12 mouse cellular contexts compared by ENCODE assay signal in the genomic region with DNA sequence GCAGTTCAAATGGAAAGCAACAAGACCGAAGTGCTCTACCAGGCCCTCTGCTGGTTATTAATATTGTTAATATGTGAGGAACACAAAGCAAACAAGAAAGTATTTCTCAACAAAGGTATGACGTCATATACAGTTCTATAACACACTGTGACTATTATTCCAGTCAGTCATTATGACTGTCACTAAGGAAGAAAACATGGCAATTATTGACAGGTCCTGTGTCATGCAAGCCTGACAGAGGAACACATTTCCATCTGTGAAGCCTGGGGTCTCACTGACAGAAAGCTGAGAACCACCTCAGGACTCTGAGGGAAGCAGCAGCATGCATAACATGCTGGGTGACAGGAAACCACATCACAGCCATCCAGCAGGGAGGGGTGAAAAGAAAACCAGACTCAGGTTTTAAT. TPM values are rescaled to one million over a fixed set of nuclear protein-coding genes. Genes with fewer than 3 reads are reported as not detected.
DNase-seq lines count a peak whose midpoint lies in the region; ATAC-seq and TF ChIP-seq lines count a peak whose summit lies in the region.
"Had no signal": no experiment of that assay in that cellular context is flagged by ENCODE, and none has a peak within 500 bp of the region (broad histone marks: within the 10 kb centered on the region; RNA-seq: fewer than 3 reads in every experiment).

No protein-coding gene starts in this region.

- no peaks in the 10 kb centered on the region for H3K9me3 ChIP-seq in hindbrain, embryonic 16.5 days (ENCODE audit: control insufficient read depth, low read length)
- no peaks in the 10 kb centered on the region for H3K9me3 ChIP-seq in hindbrain, embryonic 14.5 days (ENCODE audit: control insufficient read depth, low read length)
- no peaks in the 10 kb centered on the region for H3K9me3 ChIP-seq in midbrain, postnatal 0 days (ENCODE audit: low read length)

- TF ChIP-seq CTCF in spleen, adult 2 months (IDR thresholded peaks at IDR 0.05; ENCODE audit: extremely low read depth, insufficient read depth, insufficient read length, insufficient replicate concordance), result no peak
- TF ChIP-seq CTCF in midbrain, postnatal 0 days (IDR thresholded peaks at IDR 0.05), result peak; percentile 66

- H3K4me2 ChIP-seq in hindbrain, embryonic 16.5 days (ENCODE audit: low read length), result no peak overlapping the region
- no peak overlapping the region for H3K4me2 ChIP-seq in hindbrain, embryonic 14.5 days (replicated peaks)
- H3K4me2 ChIP-seq in midbrain, postnatal 0 days (ENCODE audit: low read depth, low read length, poor library complexity, severe bottlenecking), result no peak overlapping the region

- H3K4me3 ChIP-seq in hindbrain, embryonic 16.5 days (ENCODE audit: low read length), result no peak overlapping the region
- H3K4me3 ChIP-seq in hindbrain, embryonic 14.5 days (replicated peaks; ENCODE audit: low read length), result no peak overlapping the region
- H3K4me3 ChIP-seq in spleen, adult 2 months (ENCODE audit: extremely low read depth, insufficient read depth, insufficient read length), result no peak overlapping the region
- no peak overlapping the region for H3K4me3 ChIP-seq in midbrain, postnatal 0 days (ENCODE audit: low read depth, low read length)

- no peaks in the 10 kb centered on the region for H3K27me3 ChIP-seq in hindbrain, embryonic 16.5 days (replicated peaks; ENCODE audit: control insufficient read depth, insufficient read depth, low read length)
- H3K27me3 ChIP-seq in hindbrain, embryonic 14.5 days (ENCODE audit: control insufficient read depth, insufficient read depth, low read length), result no peaks in the 10 kb centered on the region
- no peaks in the 10 kb centered on the region for H3K27me3 ChIP-seq in spleen, adult 2 months (ENCODE audit: control insufficient read depth, insufficient read depth, low read length)
- no peaks in the 10 kb centered on the region for H3K27me3 ChIP-seq in midbrain, postnatal 0 days (ENCODE audit: insufficient read depth, low read length)

- no peak overlapping the region for H3K9ac ChIP-seq in hindbrain, embryonic 16.5 days (ENCODE audit: low read depth, low read length)
- no peak overlapping the region for H3K9ac ChIP-seq in hindbrain, embryonic 14.5 days
- H3K9ac ChIP-seq in midbrain, postnatal 0 days (replicated peaks; ENCODE audit: low read length, poor library complexity, severe bottlenecking), result no peak overlapping the region

- 78% methylated on average over 2 of the region's 2 CpGs for WGBS in hindbrain, embryonic 16.5 days
- WGBS in hindbrain, embryonic 14.5 days, result 84% methylated on average over 2 of the region's 2 CpGs
- WGBS in spleen, adult 2 months, result 45% methylated on average over 2 of the region's 2 CpGs
- WGBS in midbrain, postnatal 0 days, result 74% methylated on average over 2 of the region's 2 CpGs

- ATAC-seq in hindbrain, embryonic 16.5 days, result 0 out of 2 replicates have a peak, but pooled peaks have one; percentile 27
- ATAC-seq in hindbrain, embryonic 14.5 days (ENCODE audit: low FRiP score), result no peak
- peak; percentile 49; the same call in 1 of the 2 replicates for ATAC-seq in midbrain, postnatal 0 days (ENCODE audit: low FRiP score)

- TF ChIP-seq POLR2A in spleen, adult 2 months (IDR thresholded peaks at IDR 0.05; ENCODE audit: low read depth, low read length), result no peak

- H3K27ac ChIP-seq in hindbrain, embryonic 16.5 days (ENCODE audit: low read depth, low read length), result no peak overlapping the region
- no peak overlapping the region for H3K27ac ChIP-seq in hindbrain, embryonic 14.5 days
- H3K27ac ChIP-seq in spleen, adult 2 months (ENCODE audit: insufficient read depth, low read length), result peak overlapping the region; percentile 82; the same call in 1 of the 2 replicates
- H3K27ac ChIP-seq in midbrain, postnatal 0 days (ENCODE audit: low read depth, low read length), result no peak overlapping the region

- H3K36me3 ChIP-seq in hindbrain, embryonic 16.5 days (ENCODE audit: control insufficient read depth, insufficient read depth, low read length), result peaks cover 22% of the 10 kb centered on the region
- H3K36me3 ChIP-seq in hindbrain, embryonic 14.5 days (replicated peaks; ENCODE audit: control insufficient read depth, insufficient read depth), result peaks cover 73% of the 10 kb centered on the region
- H3K36me3 ChIP-seq in spleen, adult 2 months (ENCODE audit: control insufficient read depth, insufficient read depth, low read length), result peaks cover 21% of the 10 kb centered on the region
- peaks cover 28% of the 10 kb centered on the region for H3K36me3 ChIP-seq in midbrain, postnatal 0 days (ENCODE audit: insufficient read depth, low read length)

- H3K4me1 ChIP-seq in hindbrain, embryonic 16.5 days (ENCODE audit: control insufficient read depth, insufficient read depth, low read depth, low read length), result no peaks in the 10 kb centered on the region
- no peaks in the 10 kb centered on the region for H3K4me1 ChIP-seq in hindbrain, embryonic 14.5 days (replicated peaks; ENCODE audit: control insufficient read depth, insufficient read depth, low read length)
- H3K4me1 ChIP-seq in spleen, adult 2 months (ENCODE audit: control insufficient read depth, insufficient read depth, insufficient read length), result no peaks in the 10 kb centered on the region; the same call in 1 of the 2 replicates
- no peaks in the 10 kb centered on the region for H3K4me1 ChIP-seq in midbrain, postnatal 0 days (ENCODE audit: insufficient read depth, low read length)

- DNase-seq in hindbrain, embryonic 14.5 days (ENCODE audit: low spot score), result no peak
- peak; percentile 24 to 47 for DNase-seq in spleen, adult 2 months (ENCODE audit: low read depth in 1 of 2, low spot score in 2 of 2)
- no peak for DNase-seq in spleen, postnatal 14 days (ENCODE audit: low spot score in 2 of 2)
- DNase-seq in midbrain, postnatal 0 days (ENCODE audit: low spot score), result peak; percentile 45
- no peak for DNase-seq in adrenal gland, adult 18-20 months (ENCODE audit: low spot score in 2 of 2)
- no peak for DNase-seq in adrenal gland, postnatal 36 days
- no peak for DNase-seq in adrenal gland, adult 8-10 months
- DNase-seq: adrenal gland, adult 2 months; cerebellum, adult 18-20 months; heart, postnatal 14 days; kidney, postnatal 36 days had no signal

RNA-seq across cellular contexts. Expression of gene Gtf3c3, which starts 53.7 kb away (rescaled TPM):
- polyA plus RNA-seq in hindbrain, embryonic 16.5 days (2015; fragmentation: Nextera tagmentation; extraction: Ambion mirVana), result 22.2 and 23.6 TPM in 2 replicates
- polyA plus RNA-seq in hindbrain, embryonic 14.5 days (2014; fragmentation: Nextera tagmentation; extraction: Ambion mirVana), result 24.4 and 27.4 TPM in 2 replicates
- 1.9 and 2.2 TPM in 2 replicates for polyA plus RNA-seq in spleen, adult 2 months (2012; rRNA removed)
- total RNA-seq in midbrain, postnatal 0 days (2014; rRNA removed), result 23.2 and 31.0 TPM in 2 replicates
- 17.3 and 17.7 TPM in 2 replicates for polyA plus RNA-seq in midbrain, postnatal 0 days (2015; fragmentation: Nextera tagmentation; extraction: Ambion mirVana)
- total RNA-seq in adrenal gland, adult 18-20 months (2021), result 10 to 100 TPM; 13.4 to 16.2 TPM
- total RNA-seq in adrenal gland, postnatal 36 days (2021), result 10 to 100 TPM; 16.9 to 23.4 TPM
- total RNA-seq in adrenal gland, adult 8-10 months (2022), result 10 to 100 TPM; 21.8 to 24.7 (median 23.5) TPM

Comparison
In these comparisons a context has a peak if more than half of its experiments do, and no peak if none do; other contexts are left out.
1. DNase-seq: peak in spleen, adult 2 months (2 of 2) and midbrain, postnatal 0 days (single experiment); none in hindbrain, embryonic 14.5 days (single experiment), spleen, postnatal 14 days (0 of 2), adrenal gland, adult 18-20 months (0 of 2), adrenal gland, postnatal 36 days (0 of 2) and adrenal gland, adult 8-10 months (single experiment).